21 mouse cellular contexts compared by ENCODE assay signal in the genomic region with DNA sequence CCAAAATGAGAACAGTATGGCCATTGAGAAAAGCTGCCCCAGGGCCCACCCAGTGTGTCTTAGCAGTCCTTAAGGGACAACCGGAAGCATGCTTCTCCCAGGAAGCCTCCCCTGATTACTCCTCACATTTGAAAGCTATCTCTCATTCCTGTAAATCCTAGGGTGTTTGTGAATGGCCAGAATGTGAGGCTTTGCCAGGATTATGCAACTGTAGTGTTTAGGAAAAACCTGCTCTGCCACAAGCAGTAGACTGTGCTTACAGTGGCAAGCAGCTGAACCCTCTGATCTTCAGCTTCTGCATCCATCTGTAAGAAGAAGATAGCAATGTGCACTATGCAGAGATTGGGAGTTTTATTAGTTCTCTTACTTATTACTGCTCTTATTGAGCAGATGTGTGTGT. TPM values are rescaled to one million over a fixed set of nuclear protein-coding genes. Genes with fewer than 3 reads are reported as not detected.
"Had no signal": no experiment of that assay in that cellular context is flagged by ENCODE, and none has a peak within 500 bp of the region (broad histone marks: within the 10 kb centered on the region; RNA-seq: fewer than 3 reads in every experiment).

No protein-coding gene starts in this region.

- H3K9ac ChIP-seq: limb, embryonic 15.5 days; liver, embryonic 12.5 days; lung, embryonic 15.5 days; neural tube, embryonic 12.5 days; stomach, embryonic 15.5 days had no signal

- H3K36me3 ChIP-seq: limb, embryonic 15.5 days; liver, embryonic 12.5 days; lung, embryonic 15.5 days; midbrain, embryonic 13.5 days; neural tube, embryonic 12.5 days; stomach, embryonic 15.5 days had no signal

- H3K27ac ChIP-seq: limb, embryonic 15.5 days; liver, embryonic 12.5 days; lung, embryonic 15.5 days; midbrain, embryonic 13.5 days; neural tube, embryonic 12.5 days; stomach, embryonic 15.5 days had no signal

- H3K9me3 ChIP-seq: limb, embryonic 15.5 days; liver, embryonic 12.5 days; lung, embryonic 15.5 days; midbrain, embryonic 13.5 days; neural tube, embryonic 12.5 days; stomach, embryonic 15.5 days had no signal

- ATAC-seq: inflammation-experienced regulatory T-cells, adult 6 months; intestine, postnatal 0 days; liver, embryonic 12.5 days had no signal

- DNase-seq: kidney, adult 8-10 months; kidney, postnatal 25 days; right cerebral cortex, postnatal 14 days; thymus, adult 2 months; thymus, postnatal 36 days had no signal

- H3K4me2 ChIP-seq: limb, embryonic 15.5 days; liver, embryonic 12.5 days; lung, embryonic 15.5 days; stomach, embryonic 15.5 days had no signal

- H3K4me3 ChIP-seq: limb, embryonic 15.5 days; liver, embryonic 12.5 days; lung, embryonic 15.5 days; myocyte; neural tube, embryonic 12.5 days; stomach, embryonic 15.5 days had no signal

RNA-seq across cellular contexts. Expression of a gene that starts 2.8 kb away (rescaled TPM):
- total RNA-seq: megakaryocyte-erythroid progenitor cell, adult 5-6 weeks had no signal

RNA-seq across cellular contexts. Expression of a gene that starts 29.2 kb away (rescaled TPM):
- total RNA-seq: layer of hippocampus, postnatal 10 days; left cerebral cortex, adult 18-20 months; megakaryocyte-erythroid progenitor cell, adult 5-6 weeks had no signal
- polyA plus RNA-seq: inflammation-experienced regulatory T-cells, adult 6 months; kidney, embryonic 16.5 days; limb, embryonic 11.5 days; limb, embryonic 15.5 days; midbrain, embryonic 13.5 days; myocyte; neural tube, embryonic 12.5 days; stomach, embryonic 15.5 days had no signal

RNA-seq across cellular contexts. Expression of a gene that starts 35.7 kb away (rescaled TPM):
- polyA plus RNA-seq: inflammation-experienced regulatory T-cells, adult 6 months; limb, embryonic 11.5 days; limb, embryonic 15.5 days; liver, embryonic 16.5 days; neural tube, embryonic 12.5 days; spleen, adult 2 months; stomach, embryonic 15.5 days had no signal
